Mouse (Mus musculus): ENCODE results near the gene Csmd2.

DNA sequence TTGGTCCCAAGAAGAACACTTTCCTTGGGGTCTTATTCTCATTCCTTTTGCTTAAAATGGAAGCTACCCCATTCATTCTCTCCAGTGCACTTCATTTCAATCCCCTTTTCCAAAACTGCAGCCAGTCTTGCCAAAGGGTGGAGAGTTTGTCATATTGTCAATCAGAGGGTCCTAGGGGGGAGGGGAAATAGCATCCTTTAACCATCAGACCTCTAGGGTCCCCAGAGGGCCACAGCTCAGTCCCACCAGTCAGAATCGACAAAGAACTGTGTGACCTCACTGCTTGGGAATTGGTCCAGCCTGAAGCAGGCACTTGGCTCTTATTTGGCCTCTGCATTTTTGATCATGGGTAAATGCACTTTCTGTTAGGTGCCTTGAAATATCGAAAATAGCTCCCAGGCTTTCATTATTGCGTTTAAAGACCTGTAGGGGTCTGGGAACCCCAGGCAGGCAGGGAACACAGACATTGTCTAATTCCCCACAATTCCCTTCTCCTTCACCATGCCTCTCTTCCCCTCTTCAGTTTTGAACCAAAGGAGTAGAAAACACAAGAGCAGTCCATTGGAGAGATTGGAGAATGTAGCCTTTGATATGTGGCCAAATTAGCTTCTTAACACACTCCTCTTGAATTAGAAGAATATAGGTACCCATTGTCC is 17.3 kb downstream of the Csmd2 start:
- TF ChIP-seq CTCF (IDR thresholded peaks at IDR 0.05; ENCODE audit: extremely low read depth, insufficient read depth, insufficient read length, insufficient replicate concordance) = no peak
- TF ChIP-seq POLR2A (IDR thresholded peaks at IDR 0.05; ENCODE audit: low read depth, low read length) = no peak

Data from spleen, adult 2 months (tissue).